Comparison of ENCODE assay signal across 24 mouse cellular contexts in the genomic region with DNA sequence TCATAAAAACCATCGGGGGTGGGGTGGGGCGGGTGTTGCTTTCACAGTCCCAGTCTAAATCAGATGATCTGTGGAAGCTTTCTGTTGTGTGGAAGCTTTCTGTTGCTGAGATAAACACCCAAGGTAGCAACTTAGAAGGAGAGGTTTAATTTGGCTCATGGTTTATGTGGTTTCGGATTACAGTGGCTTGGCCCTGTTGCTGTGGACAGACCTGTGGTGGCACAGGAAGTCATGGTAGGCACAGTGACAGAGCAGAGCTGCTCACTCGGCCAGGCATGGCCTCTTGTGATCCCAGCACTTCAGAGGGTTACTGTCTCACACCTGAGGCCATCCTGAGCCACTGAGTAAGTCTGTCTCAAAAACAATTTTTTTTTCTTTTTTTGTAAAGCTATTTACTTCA. TPM values are rescaled to one million over a fixed set of nuclear protein-coding genes. Genes with fewer than 3 reads are reported as not detected.
DNase-seq lines count a peak whose midpoint lies in the region; ATAC-seq and TF ChIP-seq lines count a peak whose summit lies in the region.
"Had no signal": no experiment of that assay in that cellular context is flagged by ENCODE, and none has a peak within 500 bp of the region (broad histone marks: within the 10 kb centered on the region; RNA-seq: fewer than 3 reads in every experiment).

No protein-coding gene starts in this region.

- peak; percentile 51 for DNase-seq in gastrocnemius, adult 2 months
- no peak for DNase-seq in gastrocnemius, postnatal 25 days
- peak; percentile 22 for DNase-seq in 3134 (ENCODE audit: extremely low read depth, insufficient read length, low spot score)
- DNase-seq in spleen, postnatal 14 days (ENCODE audit: low spot score in 2 of 2): no peak
- DNase-seq: adrenal gland, adult 8-10 months; adrenal gland, postnatal 25 days; cerebellum, adult 11-12 months; cerebellum, adult 8-10 months; cerebellum, postnatal 10 days; cerebellum, postnatal 36 days; embryo, embryonic 11 days; gastrocnemius, postnatal 10 days had no signal

- TF ChIP-seq CTCF in gastrocnemius, adult 2 months (IDR thresholded peaks at IDR 0.05): no peak
- TF ChIP-seq CTCF in E14TG2a.4 (conservative IDR thresholded peaks at IDR 0.05; ENCODE audit: low read length): no peak

- peaks cover 29% of the 10 kb centered on the region for H3K4me1 ChIP-seq in E14TG2a.4 (replicated peaks; ENCODE audit: low read depth, low read length)
- H3K4me1 ChIP-seq: embryonic facial prominence, embryonic 13.5 days; forebrain, embryonic 12.5 days; forebrain, embryonic 15.5 days; hindbrain, embryonic 13.5 days; intestine, embryonic 15.5 days had no signal

- no peaks in the 10 kb centered on the region; the same call in 1 of the 2 replicates for H3K36me3 ChIP-seq in E14TG2a.4 (ENCODE audit: insufficient read depth, low read length)
- H3K36me3 ChIP-seq: forebrain, embryonic 12.5 days; forebrain, embryonic 15.5 days; intestine, embryonic 15.5 days had no signal

- intact Hi-C loops in gastrocnemius, adult 2 months (cut with DNase I): no loop called here

- no peak overlapping the region for H3K4me3 ChIP-seq in gastrocnemius, adult 2 months
- H3K4me3 ChIP-seq in E14TG2a.4 (replicated peaks; ENCODE audit: low read length): peak overlapping the region; percentile 1; the same call in 1 of the 2 replicates
- H3K4me3 ChIP-seq: embryonic facial prominence, embryonic 10.5 days; embryonic facial prominence, embryonic 13.5 days; erythroblast, embryonic 14.5 days; forebrain, embryonic 12.5 days; forebrain, embryonic 15.5 days; hindbrain, embryonic 13.5 days; intestine, embryonic 15.5 days had no signal

- peak overlapping the region; percentile 77 for H3K27ac ChIP-seq in gastrocnemius, adult 2 months
- H3K27ac ChIP-seq: embryonic facial prominence, embryonic 10.5 days; embryonic facial prominence, embryonic 13.5 days; forebrain, embryonic 12.5 days; forebrain, embryonic 15.5 days; hindbrain, embryonic 13.5 days; intestine, embryonic 15.5 days had no signal

- H3K9me3 ChIP-seq in E14TG2a.4 (ENCODE audit: low read length): no peaks in the 10 kb centered on the region
- H3K9me3 ChIP-seq: embryonic facial prominence, embryonic 10.5 days; embryonic facial prominence, embryonic 13.5 days; forebrain, embryonic 12.5 days; forebrain, embryonic 15.5 days; hindbrain, embryonic 13.5 days; intestine, embryonic 15.5 days had no signal

- no peak for ATAC-seq in CD4-positive, CD25-positive, alpha-beta regulatory T cell, adult 4 months
- ATAC-seq: activated CD4-positive, CD25-positive, alpha-beta regulatory T cell, adult 4 months; forebrain, embryonic 15.5 days; hindbrain, embryonic 16.5 days; intestine, embryonic 15.5 days had no signal

- H3K27me3 ChIP-seq in E14TG2a.4 (ENCODE audit: insufficient read depth, low read length): no peaks in the 10 kb centered on the region
- H3K27me3 ChIP-seq: embryonic facial prominence, embryonic 13.5 days; forebrain, embryonic 12.5 days; forebrain, embryonic 15.5 days; hindbrain, embryonic 13.5 days; intestine, embryonic 15.5 days had no signal

RNA-seq across cellular contexts. Expression of a gene that starts 20.9 kb away (rescaled TPM):
- total RNA-seq in gastrocnemius, adult 2 months (2021): 1 to 10 TPM; 1.1 to 1.2 TPM
- 1 to 10 TPM in 1 of 2 experiments, under 1 TPM in 1; 0.84 to 1.4 TPM for total RNA-seq in gastrocnemius, postnatal 25 days (2021)
- polyA plus RNA-seq in CD4-positive, CD25-positive, alpha-beta regulatory T cell, adult 4 months (2017; shearing (Covaris generic)): 10 to 100 TPM in 1 of 2 experiments, 1 to 10 TPM in 1; 6.5 to 12.3 TPM

RNA-seq across cellular contexts. Expression of a gene that starts 29.8 kb away (rescaled TPM):
- under 1 TPM; 0.54 to 0.56 TPM for total RNA-seq in gastrocnemius, adult 2 months (2021)
- under 1 TPM; 0.23 to 0.48 TPM for total RNA-seq in gastrocnemius, postnatal 25 days (2021)
- polyA plus RNA-seq in CD4-positive, CD25-positive, alpha-beta regulatory T cell, adult 4 months (2017; shearing (Covaris generic)): not detected
- total RNA-seq: ES-E14 had no signal
- polyA plus RNA-seq: erythroblast, embryonic 14.5 days had no signal

Comparison
In these comparisons a context has a peak if more than half of its experiments do, and no peak if none do; other contexts are left out.
1. DNase-seq: peak in gastrocnemius, adult 2 months (single experiment) and 3134 (single experiment); none in gastrocnemius, postnatal 25 days (single experiment) and spleen, postnatal 14 days (0 of 2).